Mouse (Mus musculus) right cerebral cortex, postnatal 36 days (tissue): ENCODE data around the gene Cachd1.

Experiments
- DNase-seq, 2 experiments: peaks; one replicate each; pipeline ENCODE4 v3.0.0; 2022; ENCODE audit warnings: low spot score in 2 of 2, mixed read lengths in 1 of 2

Gene Cachd1

DNA sequence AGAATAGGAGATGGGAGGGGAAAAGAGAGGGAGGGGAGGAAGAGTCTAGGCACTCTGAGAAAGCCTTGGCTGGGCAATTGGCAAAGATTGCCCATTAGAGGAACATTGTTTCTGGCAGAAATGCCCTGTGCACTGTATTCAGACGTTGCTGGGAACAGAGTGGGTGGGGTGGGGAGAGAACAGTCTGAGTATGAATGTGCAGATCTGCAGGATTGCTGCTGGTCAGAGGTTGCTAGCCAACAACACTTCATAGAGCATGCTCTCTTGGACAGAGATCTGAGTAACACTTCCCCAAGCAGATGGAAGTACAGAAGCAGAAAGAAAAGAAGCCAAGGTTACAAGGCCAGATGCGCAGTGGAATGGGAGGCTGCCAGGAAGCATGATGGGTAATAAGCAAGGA is 285.7 kb downstream of the Cachd1 start:
- DNase-seq = no peak

- DNase-seq = no peak
These were observed 289.9 kb downstream of the Cachd1 start for GRCm38 (mm10) chr4:101066401-101066800.

- peak; percentile 19 to 28 for DNase-seq
These were observed 292.3 kb downstream of the Cachd1 start, which contains the start of gene Raver2 for GRCm38 (mm10) chr4:101068786-101069153. Gene Raver2 (plus strand): TSS chr4:101068983.

- DNase-seq = peak in 1 of 2 experiments; percentile 8
These were observed 292.9 kb downstream of the Cachd1 start for GRCm38 (mm10) chr4:101069154-101069971.

GRCm38 (mm10) chr4:101071570-101071969 is 295.1 kb downstream of the Cachd1 start:
- no peak for DNase-seq

DNA sequence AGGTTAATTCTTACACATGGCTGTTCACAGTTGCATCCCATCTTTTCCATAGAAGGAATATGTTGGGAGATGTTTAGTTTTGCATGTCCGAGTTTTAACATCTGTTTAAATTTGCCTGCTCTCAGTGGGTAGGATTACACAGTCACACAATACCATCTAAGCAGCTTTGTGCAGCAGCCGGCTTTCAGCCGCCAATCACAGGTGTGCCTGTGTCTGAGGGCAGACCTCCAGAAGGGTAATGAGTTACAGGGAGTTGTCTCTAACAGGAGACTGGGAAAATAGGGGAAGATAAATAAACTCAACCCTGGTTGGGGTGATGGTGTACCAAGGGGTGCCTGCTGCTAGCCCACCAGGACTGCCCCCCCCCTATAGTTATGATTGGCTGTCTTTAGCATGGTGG is 299.9 kb downstream of the Cachd1 start:
- DNase-seq = no peak
